Mouse (Mus musculus): ENCODE measurements at regions not wholly inside any gene's neighbourhood (a gene's known extent, or its start where the extent isn't known, plus 50 kb on each side); places are given as distances from the start of the nearest gene placed in this dataset.

GRCm38 (mm10) chr8:90470826-90471225 is 122.7 kb upstream of the Tox3 start:
- Histone ChIP-seq H3K36me3 (no peaks in the 10 kb centered on the region), H3K4me1 (replicated peaks) (no peaks in the 10 kb centered on the region), H3K4me3 (no peak overlapping the region), H3K27me3 (replicated peaks) (no peaks in the 10 kb centered on the region), H3K27ac (ENCODE audit: poor library complexity, severe bottlenecking) (no peak overlapping the region), H3K9ac (no peak overlapping the region), H3K9me3 (replicated peaks) (no peaks in the 10 kb centered on the region), H3K4me2 (no peak overlapping the region)
- no peak for ATAC-seq (ENCODE audit: insufficient number of reproducible peaks, low FRiP score)
- WGBS: 57% methylated on average over 11 of the region's 11 CpGs

- 52% methylated on average over 1 of the region's 1 CpGs for WGBS
- H3K36me3 ChIP-seq: no peaks in the 10 kb centered on the region
- no peaks in the 10 kb centered on the region for H3K4me1 ChIP-seq (replicated peaks)
- H3K27me3 ChIP-seq (replicated peaks): no peaks in the 10 kb centered on the region
- no peak overlapping the region for H3K27ac ChIP-seq (ENCODE audit: poor library complexity, severe bottlenecking)
- ATAC-seq (ENCODE audit: insufficient number of reproducible peaks, low FRiP score): no peak
- no peak overlapping the region for H3K4me3 ChIP-seq
- H3K9me3 ChIP-seq (replicated peaks): no peaks in the 10 kb centered on the region
- no peak overlapping the region for H3K9ac ChIP-seq
- H3K4me2 ChIP-seq: no peak overlapping the region
Observed at GRCm38 (mm10) chr8:90463708-90464107, 115.6 kb upstream of the Tox3 start.

- no peaks in the 10 kb centered on the region for H3K4me1 ChIP-seq (replicated peaks)
- 78% methylated on average over 2 of the region's 2 CpGs for WGBS
- no peaks in the 10 kb centered on the region for H3K27me3 ChIP-seq (replicated peaks)
- H3K9me3 ChIP-seq (replicated peaks): no peaks in the 10 kb centered on the region
- H3K9ac ChIP-seq: no peak overlapping the region
- H3K36me3 ChIP-seq: no peaks in the 10 kb centered on the region
- no peak overlapping the region for H3K27ac ChIP-seq (ENCODE audit: poor library complexity, severe bottlenecking)
- H3K4me3 ChIP-seq: no peak overlapping the region
- ATAC-seq (ENCODE audit: insufficient number of reproducible peaks, low FRiP score): no peak
- no peak overlapping the region for H3K4me2 ChIP-seq
Observed at GRCm38 (mm10) chr8:90455321-90455720, 107.2 kb upstream of the Tox3 start.

- no peak for ATAC-seq (ENCODE audit: insufficient number of reproducible peaks, low FRiP score)
- Histone ChIP-seq H3K4me3 (no peak overlapping the region), H3K27me3 (replicated peaks) (no peaks in the 10 kb centered on the region), H3K36me3 (no peaks in the 10 kb centered on the region), H3K27ac (ENCODE audit: poor library complexity, severe bottlenecking) (no peak overlapping the region), H3K4me1 (replicated peaks) (no peaks in the 10 kb centered on the region), H3K9ac (no peak overlapping the region), H3K9me3 (replicated peaks) (no peaks in the 10 kb centered on the region), H3K4me2 (no peak overlapping the region)
- 69% methylated on average over 5 of the region's 5 CpGs for WGBS
Observed at GRCm38 (mm10) chr8:90454130-90454529, 106.0 kb upstream of the Tox3 start.

GRCm38 (mm10) chr8:90441058-90441851 is 93.1 kb upstream of the Tox3 start:
- no peaks in the 10 kb centered on the region for H3K4me1 ChIP-seq (replicated peaks)
- 76% methylated on average over 9 of the region's 9 CpGs for WGBS
- H3K4me3 ChIP-seq: no peak overlapping the region
- H3K4me2 ChIP-seq: no peak overlapping the region
- 0 out of 2 replicates have a peak, but pooled peaks cover 5% of the 10 kb centered on the region for H3K9me3 ChIP-seq (replicated peaks)
- no peak; the same call in 1 of the 2 replicates for ATAC-seq (ENCODE audit: insufficient number of reproducible peaks, low FRiP score)
- H3K27ac ChIP-seq (ENCODE audit: poor library complexity, severe bottlenecking): no peak overlapping the region
- no peaks in the 10 kb centered on the region for H3K27me3 ChIP-seq (replicated peaks)
- no peaks in the 10 kb centered on the region for H3K36me3 ChIP-seq
- no peak overlapping the region for H3K9ac ChIP-seq

GRCm38 (mm10) chr8:90414021-90414420 is 65.9 kb upstream of the Tox3 start:
- Histone ChIP-seq H3K4me3 (no peak overlapping the region), H3K27me3 (replicated peaks) (no peaks in the 10 kb centered on the region), H3K4me1 (replicated peaks) (no peaks in the 10 kb centered on the region; the same call in 1 of the 2 replicates), H3K9ac (no peak overlapping the region), H3K4me2 (no peak overlapping the region), H3K36me3 (no peaks in the 10 kb centered on the region), H3K27ac (ENCODE audit: poor library complexity, severe bottlenecking) (no peak overlapping the region), H3K9me3 (replicated peaks) (peaks cover 4% of the 10 kb centered on the region; the same call in 1 of the 2 replicates)
- WGBS: 69% methylated on average over 2 of the region's 2 CpGs
- no peak for ATAC-seq (ENCODE audit: insufficient number of reproducible peaks, low FRiP score)

All from heart, embryonic 12.5 days (tissue).